Mouse (Mus musculus): ENCODE data around the gene Thra. TPM values are rescaled to one million over a fixed set of nuclear protein-coding genes. Genes with fewer than 3 reads are reported as not detected.
A peak's percentile ranks its signal among the peaks of the same experiment; 100 is the strongest.

The Thra gene
- polyA plus RNA-seq, 1 experiment from 2014 or later: 27.0 TPM

DNA sequence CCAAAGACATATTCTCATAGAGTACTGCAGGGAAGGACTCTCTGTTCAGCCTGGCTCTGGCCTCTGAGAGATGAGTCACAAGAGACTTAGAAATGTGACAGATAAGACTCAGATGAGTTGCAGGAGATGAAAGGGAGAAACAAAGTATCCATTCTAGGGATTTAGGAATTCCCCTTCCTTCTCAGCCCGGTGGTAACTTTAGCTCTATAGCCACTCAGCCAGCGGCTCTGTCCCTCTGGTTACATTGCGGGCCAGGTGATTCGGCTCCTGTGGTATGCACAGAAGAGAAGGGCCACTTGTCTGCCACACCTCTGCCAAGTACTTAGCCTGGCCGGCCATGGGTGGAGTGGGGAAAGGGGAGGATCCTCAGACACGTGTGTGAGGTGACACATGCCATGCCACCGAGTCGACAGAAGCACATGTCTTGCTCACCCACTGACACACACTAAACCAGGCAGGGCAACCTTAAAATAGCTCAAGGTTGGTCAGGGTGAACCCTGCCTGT lies 32.3 kb downstream of the Thra start:
- Histone ChIP-seq H3K9me3 (replicated peaks) (no peaks in the 10 kb centered on the region), H3K27ac (ENCODE audit: poor library complexity, severe bottlenecking) (peak overlapping the region; percentile 97), H3K4me2 (peak overlapping the region; percentile 85), H3K9ac (peak overlapping the region; percentile 29; the same call in 1 of the 2 replicates), H3K4me3 (no peak overlapping the region), H3K4me1 (replicated peaks) (peaks cover 91% of the 10 kb centered on the region), H3K27me3 (replicated peaks) (no peaks in the 10 kb centered on the region), H3K36me3 (peaks cover 35% of the 10 kb centered on the region)
- peak; percentile 13; the same call in 1 of the 2 replicates for ATAC-seq (ENCODE audit: insufficient number of reproducible peaks, low FRiP score)
- WGBS: 38% methylated on average over 8 of the region's 8 CpGs

DNA sequence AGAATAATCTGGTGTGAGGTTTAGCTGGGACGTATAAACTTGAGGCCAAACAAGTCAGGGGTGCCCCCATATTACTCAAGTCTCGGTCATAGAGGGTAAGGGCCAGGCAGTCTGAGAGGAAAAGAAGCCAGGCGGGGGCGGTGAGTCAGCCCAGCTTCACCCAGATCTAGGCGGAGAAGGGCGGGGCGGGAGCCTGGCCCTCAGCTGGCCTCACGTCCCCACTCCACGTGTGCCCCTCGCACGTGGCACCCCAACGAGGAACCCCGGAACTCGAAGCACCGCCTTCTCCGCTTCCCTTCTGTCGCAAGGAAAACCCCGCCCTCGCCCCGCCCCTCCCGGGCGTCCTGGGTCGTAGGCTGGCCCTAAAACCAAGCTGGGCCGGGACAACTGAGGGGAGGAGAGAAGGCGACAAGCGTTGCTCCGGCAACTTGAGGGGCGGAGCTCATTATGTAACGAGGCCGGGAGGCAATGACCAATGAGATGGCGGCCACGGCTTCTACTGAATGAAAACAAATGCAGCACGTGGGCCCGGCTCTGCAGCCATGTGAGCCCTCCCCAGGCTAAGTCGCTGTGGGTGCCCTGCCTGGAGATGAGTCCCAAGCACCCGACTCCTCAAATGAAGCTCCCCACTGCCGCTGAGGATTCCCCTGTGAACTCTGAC lies 33.3 kb downstream of the Thra start:
- peaks cover 29% of the 10 kb centered on the region for H3K36me3 ChIP-seq
- H3K4me2 ChIP-seq: peak overlapping the region; percentile 85
- WGBS: under 1% methylated on average over 37 of the region's 37 CpGs
- peak; percentile 87 for ATAC-seq (ENCODE audit: insufficient number of reproducible peaks, low FRiP score)
- peak overlapping the region; percentile 97 for H3K27ac ChIP-seq (ENCODE audit: poor library complexity, severe bottlenecking)
- peaks cover 85% of the 10 kb centered on the region for H3K4me1 ChIP-seq (replicated peaks)
- H3K4me3 ChIP-seq: peak overlapping the region; percentile 53
- H3K9me3 ChIP-seq (replicated peaks): no peaks in the 10 kb centered on the region
- no peaks in the 10 kb centered on the region for H3K27me3 ChIP-seq (replicated peaks)
- H3K9ac ChIP-seq: peak overlapping the region; percentile 66

DNA sequence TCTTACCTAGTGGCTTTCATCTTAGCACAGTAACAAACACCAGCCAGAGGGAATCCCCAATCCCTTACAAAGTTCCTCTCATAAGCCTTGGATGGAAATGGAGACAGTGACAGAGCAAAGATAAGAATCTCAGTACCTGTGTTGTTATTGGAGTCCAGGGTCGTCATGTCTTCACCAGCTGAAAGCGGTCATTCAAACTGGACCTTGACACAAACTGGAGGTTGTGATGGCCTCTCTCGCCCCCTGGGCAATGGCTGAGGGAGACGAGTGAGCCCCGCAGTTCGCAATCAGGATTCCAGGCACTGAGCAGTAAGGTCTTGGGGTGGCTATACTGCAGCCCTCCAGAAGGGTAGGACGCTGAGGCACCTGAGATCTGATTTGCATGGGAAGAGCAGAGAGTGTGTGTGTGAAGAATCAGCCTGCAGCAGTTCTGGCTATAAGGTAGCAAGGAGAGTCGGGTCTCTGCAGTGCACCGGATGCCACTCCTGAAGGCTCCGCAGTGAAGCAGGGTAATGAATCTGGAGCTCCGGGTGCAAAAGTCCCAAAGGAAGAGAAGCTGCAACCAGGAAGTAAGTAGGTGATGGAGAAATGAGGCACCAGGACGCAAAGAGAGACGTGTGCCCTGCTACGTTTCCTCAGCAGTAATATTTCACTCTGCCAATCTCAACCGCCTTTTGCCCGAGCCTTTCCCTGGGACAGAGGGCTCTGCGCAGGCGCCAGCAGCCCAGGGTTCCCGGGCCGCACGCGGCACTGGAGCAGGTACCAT lies 34.3 kb downstream of the Thra start, which contains the start of gene Nr1d1:
Gene Nr1d1, minus strand, starts transcription at position 752 of the 766 bp plus-strand sequence.
- Histone ChIP-seq H3K4me3 (peak within 1 kb of the TSS; percentile 53), H3K9me3 (replicated peaks) (no peaks in the 10 kb centered on the region), H3K4me1 (replicated peaks) (peaks cover 75% of the 10 kb centered on the region), H3K27me3 (replicated peaks) (no peaks in the 10 kb centered on the region), H3K9ac (peak within 1 kb of the TSS; percentile 66), H3K4me2 (peak within 1 kb of the TSS; percentile 85), H3K36me3 (peaks cover 20% of the 10 kb centered on the region), H3K27ac (ENCODE audit: poor library complexity, severe bottlenecking) (peak within 1 kb of the TSS; percentile 97)
- WGBS: under 1% methylated on average over 22 of the region's 22 CpGs
- no peak for ATAC-seq (ENCODE audit: insufficient number of reproducible peaks, low FRiP score)

DNA sequence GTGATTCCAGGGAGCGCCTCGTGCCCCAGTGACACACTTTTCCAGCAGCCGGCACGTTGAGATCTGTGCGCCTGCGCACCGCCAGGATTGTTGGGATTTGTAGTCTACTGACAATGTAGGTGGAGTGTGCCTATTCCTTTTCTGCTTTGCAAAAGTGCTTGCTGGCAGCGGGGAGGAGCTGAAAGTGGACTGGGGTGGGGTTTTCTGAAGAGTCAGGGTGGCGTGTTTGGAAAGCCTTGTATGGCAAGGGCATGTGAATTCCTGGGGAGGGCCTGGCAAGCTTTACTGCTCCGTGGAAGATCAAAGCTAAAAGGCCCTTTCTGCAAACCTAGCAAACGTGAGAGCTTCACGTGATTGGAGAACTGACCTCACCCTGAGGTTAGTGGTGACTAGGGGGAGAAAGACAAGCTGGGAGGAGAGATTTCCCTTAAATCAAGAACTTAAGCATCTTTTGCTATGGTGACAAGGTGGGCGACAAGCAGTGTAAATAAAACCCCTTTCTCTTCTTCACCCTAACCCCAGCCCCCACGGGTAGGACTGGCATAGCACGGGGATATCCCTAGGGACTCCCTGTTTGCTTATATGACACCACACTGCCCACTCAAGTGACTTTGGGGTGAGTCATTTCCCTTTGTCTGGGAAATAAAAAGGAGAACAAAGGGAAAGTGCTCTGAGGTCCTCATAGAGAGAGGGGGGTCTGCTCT lies 35.1 kb downstream of the Thra start:
- peak overlapping the region; percentile 59 for H3K9ac ChIP-seq
- peak overlapping the region; percentile 97 for H3K27ac ChIP-seq (ENCODE audit: poor library complexity, severe bottlenecking)
- WGBS: 2% methylated on average over 15 of the region's 15 CpGs
- no peaks in the 10 kb centered on the region for H3K27me3 ChIP-seq (replicated peaks)
- H3K9me3 ChIP-seq (replicated peaks): no peaks in the 10 kb centered on the region
- peak overlapping the region; percentile 85 for H3K4me2 ChIP-seq
- H3K4me1 ChIP-seq (replicated peaks): peaks cover 68% of the 10 kb centered on the region
- H3K36me3 ChIP-seq: peaks cover 13% of the 10 kb centered on the region
- ATAC-seq (ENCODE audit: insufficient number of reproducible peaks, low FRiP score): peak; percentile 65
- H3K4me3 ChIP-seq: peak overlapping the region; percentile 53

DNA sequence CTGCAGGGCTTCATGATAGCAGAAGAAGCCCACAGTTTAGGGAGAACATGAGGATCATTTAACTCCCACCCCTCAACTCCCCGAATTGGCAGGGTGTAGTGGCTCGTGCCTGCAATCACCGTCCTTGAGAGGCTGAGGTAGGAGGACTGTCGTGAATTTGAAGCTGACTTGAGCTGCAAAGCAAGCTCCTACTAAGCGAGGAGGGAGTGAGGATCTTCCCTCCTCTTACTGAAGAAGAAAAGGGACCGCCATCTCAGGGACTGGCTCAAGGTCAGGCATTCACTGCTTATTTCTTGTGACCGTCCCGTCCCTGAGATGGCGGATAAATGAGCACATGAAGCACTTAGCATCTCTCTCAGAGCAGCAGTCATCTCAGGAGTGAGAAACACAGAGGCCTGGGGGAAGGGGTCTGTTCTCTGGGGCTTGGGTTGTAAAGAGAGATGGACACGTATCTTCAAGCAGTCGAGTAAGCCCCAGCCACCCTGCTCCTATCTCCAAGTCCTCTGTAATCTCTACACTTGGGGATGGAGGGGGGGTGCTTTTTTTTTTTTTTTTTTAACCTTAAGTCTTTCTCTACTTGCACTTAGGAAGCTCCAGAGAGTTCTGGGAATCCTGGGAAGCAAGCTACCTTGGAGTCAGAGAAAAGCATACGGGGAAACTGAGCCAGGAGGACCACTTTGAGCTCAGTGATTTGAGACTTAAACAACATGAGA lies 35.8 kb downstream of the Thra start:
- Histone ChIP-seq H3K4me3 (peak overlapping the region; percentile 53), H3K4me2 (peak overlapping the region; percentile 85), H3K36me3 (peaks cover 6% of the 10 kb centered on the region), H3K4me1 (replicated peaks) (peaks cover 63% of the 10 kb centered on the region), H3K27me3 (replicated peaks) (no peaks in the 10 kb centered on the region), H3K9ac (peak overlapping the region; percentile 59), H3K27ac (ENCODE audit: poor library complexity, severe bottlenecking) (peak overlapping the region; percentile 97), H3K9me3 (replicated peaks) (no peaks in the 10 kb centered on the region)
- 24% methylated on average over 12 of the region's 12 CpGs for WGBS
- no peak for ATAC-seq (ENCODE audit: insufficient number of reproducible peaks, low FRiP score)

DNA sequence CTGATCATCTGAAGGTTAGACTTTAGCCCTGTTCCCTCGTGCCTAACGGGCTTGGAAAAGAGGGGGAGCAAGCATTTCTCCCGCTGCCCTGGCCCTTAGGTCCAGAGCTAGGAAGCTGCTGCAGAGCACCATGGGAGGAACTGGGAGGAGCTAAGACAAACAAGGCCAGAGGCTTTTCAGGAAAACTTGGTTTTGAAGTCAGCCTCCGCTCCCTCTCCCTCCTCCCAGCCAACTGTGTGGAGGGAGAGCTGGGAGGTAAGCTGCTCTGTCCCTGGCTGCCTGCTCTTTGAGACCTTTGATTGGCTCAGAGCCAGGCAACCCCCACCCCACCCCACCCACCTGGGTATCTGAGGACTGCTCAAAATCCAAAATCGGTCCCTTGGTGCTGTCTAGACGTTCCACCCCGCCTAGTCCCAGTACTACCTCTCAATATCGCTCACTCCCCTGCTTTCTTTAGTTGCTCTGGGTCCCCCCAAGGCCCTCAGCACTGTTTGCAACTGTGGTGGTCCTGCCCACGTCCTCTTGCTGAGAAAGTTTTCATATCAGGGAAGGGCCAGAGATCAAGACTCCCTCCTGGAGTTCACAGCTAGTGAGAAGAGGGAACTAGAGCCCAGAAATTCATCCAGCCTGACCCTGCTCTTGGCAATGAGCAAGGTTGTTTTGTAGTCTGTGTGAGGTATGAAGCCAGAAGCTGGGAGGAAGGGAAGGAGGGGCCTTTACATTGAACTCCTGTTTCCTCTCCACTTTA lies 36.6 kb downstream of the Thra start:
- peak overlapping the region; percentile 85 for H3K4me2 ChIP-seq
- H3K27ac ChIP-seq (ENCODE audit: poor library complexity, severe bottlenecking): peak overlapping the region; percentile 97
- H3K9me3 ChIP-seq (replicated peaks): no peaks in the 10 kb centered on the region
- H3K4me1 ChIP-seq (replicated peaks): peaks cover 63% of the 10 kb centered on the region
- no peaks in the 10 kb centered on the region for H3K27me3 ChIP-seq (replicated peaks)
- no peak for ATAC-seq (ENCODE audit: insufficient number of reproducible peaks, low FRiP score)
- H3K36me3 ChIP-seq: no peaks in the 10 kb centered on the region
- 16% methylated on average over 9 of the region's 9 CpGs for WGBS
- peak overlapping the region; percentile 7 for H3K4me3 ChIP-seq
- peak overlapping the region; percentile 59 for H3K9ac ChIP-seq

DNA sequence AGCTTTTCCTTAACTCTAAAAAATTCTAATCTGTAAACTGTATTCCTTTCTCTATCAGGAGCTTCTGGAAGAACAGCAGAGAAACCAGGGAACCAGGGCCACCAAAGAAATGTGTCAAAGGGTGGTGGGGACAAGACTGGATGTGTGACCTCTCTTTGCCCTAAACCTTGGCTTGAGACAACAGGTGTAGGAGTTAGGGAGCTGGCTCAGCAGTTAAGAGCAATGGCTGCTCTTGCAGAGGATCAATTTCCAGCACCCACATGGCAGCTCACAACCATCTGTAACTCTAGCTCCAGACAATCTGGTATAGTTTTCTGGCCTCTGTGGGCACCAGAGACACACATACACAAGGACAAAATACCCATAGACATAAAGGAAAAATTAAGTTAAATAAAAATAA lies 37.5 kb downstream of the Thra start:
- Histone ChIP-seq H3K27ac (ENCODE audit: poor library complexity, severe bottlenecking) (peak overlapping the region; percentile 97), H3K36me3 (no peaks in the 10 kb centered on the region), H3K4me1 (replicated peaks) (peaks cover 63% of the 10 kb centered on the region), H3K9me3 (replicated peaks) (no peaks in the 10 kb centered on the region), H3K9ac (no peak overlapping the region), H3K4me3 (no peak overlapping the region), H3K4me2 (no peak overlapping the region), H3K27me3 (replicated peaks) (no peaks in the 10 kb centered on the region)
- ATAC-seq (ENCODE audit: insufficient number of reproducible peaks, low FRiP score): no peak

DNA sequence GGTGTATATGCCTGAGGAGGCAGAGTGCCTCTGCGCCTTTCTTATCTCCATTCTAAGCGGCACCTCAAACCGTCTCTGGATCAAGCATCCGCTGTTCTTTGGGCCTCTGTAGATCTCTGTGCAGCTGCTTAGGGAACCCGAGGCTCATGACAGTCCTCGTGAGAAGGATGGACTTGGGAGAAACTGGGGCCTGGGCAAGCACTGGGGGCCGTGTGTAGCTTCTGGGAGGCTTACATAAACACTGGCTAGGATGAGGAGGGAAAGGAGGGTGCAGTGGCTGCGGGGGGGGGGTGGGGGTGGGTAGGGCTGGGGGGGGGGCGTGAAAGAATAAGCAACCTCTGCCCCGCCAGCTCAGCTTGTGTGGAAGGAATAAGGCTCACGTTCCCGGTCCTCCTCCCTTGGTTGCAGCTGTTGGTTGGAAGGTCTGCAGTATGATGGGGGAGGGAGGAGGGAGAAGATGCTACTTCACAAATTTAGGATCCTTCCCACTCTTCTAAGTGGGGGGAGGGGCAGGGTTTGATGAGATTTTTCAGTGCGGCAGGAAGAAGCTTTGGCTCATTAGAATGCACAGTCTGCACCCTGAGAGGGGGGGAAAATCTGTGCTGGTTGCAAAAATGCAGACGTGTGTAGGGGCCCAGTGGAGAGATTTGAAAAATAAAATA lies 41.5 kb downstream of the Thra start:
- ATAC-seq (ENCODE audit: insufficient number of reproducible peaks, low FRiP score): no peak
- peak overlapping the region; percentile 36 for H3K9ac ChIP-seq
- WGBS: 14% methylated on average over 14 of the region's 14 CpGs

DNA sequence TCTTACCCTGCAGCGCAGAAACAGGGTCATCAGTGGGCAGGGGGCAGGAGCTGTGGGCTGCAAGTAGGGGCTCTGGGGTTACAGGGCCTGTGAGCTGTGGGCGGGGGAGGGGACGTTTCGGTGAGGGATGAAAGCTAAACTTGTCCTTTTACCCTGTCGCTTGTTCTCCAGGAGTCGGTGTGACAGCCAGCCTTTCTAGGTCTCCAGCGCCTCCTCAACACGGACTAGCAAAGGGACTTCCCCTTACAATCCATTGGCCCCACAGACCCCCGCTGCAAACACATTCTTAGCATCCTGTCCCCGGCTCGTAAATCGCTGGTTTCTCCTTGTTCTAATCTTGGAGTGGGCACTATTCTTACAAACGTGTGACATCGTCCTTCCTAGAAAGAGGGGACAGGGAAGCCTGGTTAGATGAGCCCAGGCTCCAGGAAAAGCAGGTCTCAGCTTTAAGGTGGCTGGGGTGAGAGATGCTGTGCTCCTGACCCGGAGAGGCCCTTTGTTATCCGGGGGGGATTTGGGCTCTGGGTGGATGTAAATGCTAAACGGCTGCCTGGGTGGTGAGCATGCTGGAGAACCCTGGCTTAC lies 42.3 kb downstream of the Thra start:
- Histone ChIP-seq H3K9ac (peak overlapping the region; percentile 45), H3K27ac (ENCODE audit: poor library complexity, severe bottlenecking) (peak overlapping the region; percentile 93), H3K36me3 (no peaks in the 10 kb centered on the region), H3K27me3 (replicated peaks) (no peaks in the 10 kb centered on the region), H3K4me1 (replicated peaks) (peaks cover 67% of the 10 kb centered on the region), H3K9me3 (replicated peaks) (no peaks in the 10 kb centered on the region), H3K4me3 (peak overlapping the region; percentile 24; the same call in 1 of the 2 replicates), H3K4me2 (peak overlapping the region; percentile 58)
- peak; percentile 0; the same call in 1 of the 2 replicates for ATAC-seq (ENCODE audit: insufficient number of reproducible peaks, low FRiP score)
- 4% methylated on average over 17 of the region's 17 CpGs for WGBS

More for the DNA sequence above, 41.5 kb downstream of the Thra start:
- Histone ChIP-seq H3K4me3 (no peak overlapping the region), H3K4me2 (peak overlapping the region; percentile 58), H3K9me3 (replicated peaks) (no peaks in the 10 kb centered on the region), H3K36me3 (no peaks in the 10 kb centered on the region), H3K27ac (ENCODE audit: poor library complexity, severe bottlenecking) (peak overlapping the region; percentile 93), H3K4me1 (replicated peaks) (peaks cover 67% of the 10 kb centered on the region), H3K27me3 (replicated peaks) (no peaks in the 10 kb centered on the region)
